Mouse (Mus musculus) CH12.LX (cell line): ENCODE results near the gene Gm15737. TPM values are rescaled to one million over a fixed set of nuclear protein-coding genes. Genes with fewer than 3 reads are reported as not detected.

Experiments
- DNase-seq: peaks from one replicate; pipeline ENCODE4 v3.0.0-alpha.2; 2013; ENCODE audit errors: extremely low read depth
- H3K27ac ChIP-seq: 2 replicates; pipeline ENCODE4 v1.5.1; 2012; ENCODE audit warnings: low read depth, mild to moderate bottlenecking, control low read depth, moderate library complexity; ENCODE audit not compliant: insufficient read depth
- H3K27me3 ChIP-seq: replicated peaks from 2 replicates; pipeline ENCODE3; 2012; ENCODE audit warnings: inconsistent platforms
- H3K36me3 ChIP-seq, 2 experiments: replicated peaks in 1 of 2; 2 replicates each; pipeline versions ENCODE3 to v1.6.1; 2012; ENCODE audit warnings: inconsistent platforms in 1 of 2, low read length in 1 of 2, mild to moderate bottlenecking in 1 of 2, mixed read lengths in 1 of 2, moderate library complexity in 1 of 2; ENCODE audit not compliant: control insufficient read depth in 1 of 2, insufficient read depth in 1 of 2
- H3K4me1 ChIP-seq, 2 experiments: 2 replicates each; pipeline ENCODE4 v1.6.1; 2012; ENCODE audit warnings: inconsistent platforms in 1 of 2, moderate library complexity in 1 of 2; ENCODE audit not compliant: insufficient read depth in 2 of 2, control insufficient read depth in 1 of 2
- H3K4me2 ChIP-seq: 2 replicates; pipeline ENCODE4 v1.6.1; 2012; ENCODE audit warnings: low read depth, mild to moderate bottlenecking, control low read depth; ENCODE audit not compliant: poor library complexity, insufficient read depth, severe bottlenecking
- H3K4me3 ChIP-seq, 3 experiments: fragments of 150-350 bp in 1 of 3; sonication (generic) in 1 of 3; replicated peaks in 1 of 3; 2 replicates each; pipeline versions ENCODE3 to v1.5.1; 2011 to 2012; ENCODE audit warnings: low read depth in 2 of 3, low read length in 2 of 3, mild to moderate bottlenecking in 2 of 3, moderate library complexity in 2 of 3, control low read depth in 1 of 3, improper control_type of control experiment in 1 of 3, inconsistent platforms in 1 of 3, mixed read lengths in 1 of 3; ENCODE audit not compliant: poor library complexity in 1 of 3
- H3K79me2 ChIP-seq: replicated peaks from 2 replicates; pipeline ENCODE4 v1.6.1; 2012; ENCODE audit warnings: mild to moderate bottlenecking, moderate library complexity; ENCODE audit not compliant: control insufficient read depth, poor library complexity, insufficient read depth, severe bottlenecking; ENCODE audit errors: extremely low read depth
- H3K9ac ChIP-seq: 2 replicates; pipeline ENCODE4 v1.6.1; 2012; ENCODE audit warnings: low read depth, mild to moderate bottlenecking, control low read depth, moderate library complexity; ENCODE audit not compliant: insufficient read depth
- H3K9me3 ChIP-seq: replicated peaks from 2 replicates; pipeline ENCODE3; 2012; ENCODE audit warnings: low read length, inconsistent platforms, mixed read lengths
- BHLHE40 ChIP-seq: IDR thresholded peaks from 2 replicates; pipeline ENCODE4 v1.6.1; 2011; ENCODE audit warnings: mild to moderate bottlenecking, low read depth, low read length, improper control_type of control experiment
- ETS1 ChIP-seq: conservative IDR thresholded peaks from 2 replicates; pipeline ENCODE4 v1.6.1; 2012; ENCODE audit warnings: low read depth, mild to moderate bottlenecking, inconsistent platforms, low read length, improper control_type of control experiment, moderate library complexity
- GABPA ChIP-seq: IDR thresholded peaks from 2 replicates; pipeline ENCODE4 v1.6.1; 2012; ENCODE audit warnings: low read depth, low read length, improper control_type of control experiment, inconsistent platforms; ENCODE audit not compliant: insufficient replicate concordance
- IRF4 ChIP-seq: IDR thresholded peaks from 2 replicates; pipeline ENCODE4 v1.6.1; 2014; ENCODE audit warnings: low read depth, mild to moderate bottlenecking, inconsistent platforms, low read length, improper control_type of control experiment
- KAT2A ChIP-seq: IDR thresholded peaks from 2 replicates; pipeline ENCODE4 v1.6.1; 2012; ENCODE audit warnings: low read length, improper control_type of control experiment, inconsistent platforms; ENCODE audit not compliant: insufficient replicate concordance
- MAFK ChIP-seq: IDR thresholded peaks from 2 replicates; pipeline ENCODE4 v1.6.1; 2011; ENCODE audit warnings: low read length, improper control_type of control experiment; ENCODE audit not compliant: insufficient replicate concordance
- MAZ ChIP-seq: IDR thresholded peaks from 2 replicates; pipeline ENCODE4 v1.6.1; 2012; ENCODE audit warnings: low read depth, mild to moderate bottlenecking, inconsistent platforms, low read length, improper control_type of control experiment, moderate library complexity
- MEF2A ChIP-seq: IDR thresholded peaks from 2 replicates; pipeline ENCODE4 v1.6.1; 2014; ENCODE audit warnings: low read depth, mild to moderate bottlenecking, inconsistent platforms, low read length, improper control_type of control experiment, borderline replicate concordance
- MYC ChIP-seq: IDR thresholded peaks from 2 replicates; pipeline ENCODE4 v1.6.1; 2011; ENCODE audit warnings: low read depth, mild to moderate bottlenecking, improper control_type of control experiment, low read length
- NELFE ChIP-seq: IDR thresholded peaks from 2 replicates; pipeline ENCODE4 v1.6.1; 2011; ENCODE audit warnings: low read depth, low read length, improper control_type of control experiment
- PAX5 ChIP-seq: IDR thresholded peaks from 2 replicates; pipeline ENCODE4 v1.6.1; 2012; ENCODE audit warnings: low read length, inconsistent platforms, mixed read lengths
- RCOR1 ChIP-seq: conservative IDR thresholded peaks from 2 replicates; pipeline ENCODE4 v1.6.1; 2012; ENCODE audit warnings: low read depth, mild to moderate bottlenecking, inconsistent platforms, low read length, improper control_type of control experiment
- TCF12 ChIP-seq: IDR thresholded peaks from 2 replicates; pipeline ENCODE4 v1.6.1; 2014; ENCODE audit warnings: low read depth, mild to moderate bottlenecking, inconsistent platforms, low read length, improper control_type of control experiment
- USF2 ChIP-seq: conservative IDR thresholded peaks from 2 replicates; pipeline ENCODE4 v1.6.1; 2011; ENCODE audit warnings: low read depth, low read length, improper control_type of control experiment
- ZMIZ1 ChIP-seq: IDR thresholded peaks from 2 replicates; pipeline ENCODE4 v1.6.1; 2012; ENCODE audit warnings: low read depth, mild to moderate bottlenecking, inconsistent platforms, low read length, improper control_type of control experiment
- ZNF384 ChIP-seq: IDR thresholded peaks from 2 replicates; pipeline ENCODE4 v1.6.1; 2012; ENCODE audit warnings: low read depth, low read length, improper control_type of control experiment, inconsistent platforms
- dilution Hi-C: fragments of 300-500 bp; cut with MboI; formaldehyde crosslinking; loops from 2 replicates; pipeline ENCODE4 v1.14.3; 2020; ENCODE audit warnings: low sequenced_read_pairs; ENCODE audit not compliant: extremely low pct_unique_long_range_greater_than_20kb, extremely low pct_ligation_motif_present
- in situ Hi-C: fragments of 300-500 bp; cut with MboI; formaldehyde crosslinking; loops from 3 replicates; pipeline ENCODE4 v1.14.3; 2019; ENCODE audit warnings: low sequenced_read_pairs, low pct_ligation_motif_present, low pct_unique_long_range_greater_than_20kb, mixed read lengths
- polyA plus RNA-seq: library from polyadenylated mRNA; unstranded; fragments of >175 nt; gene quantifications from 2 replicates; pipeline ENCODE4 v1.2.1, GENCODE M21; 2012; ENCODE audit warnings: low read depth; ENCODE audit not compliant: insufficient read length
- total RNA-seq, 2 experiments: library from RNA; depleted of rRNA; stranded (reverse); fragments of 300-350 nt in 1 of 2; fragments of >200 nt in 1 of 2; gene quantifications; 2 replicates each; pipeline ENCODE4 v1.2.3; 2012 to 2014

The Gm15737 gene
- total and polyA plus RNA-seq, 3 experiments = not detected

- Histone ChIP-seq H3K4me2 (no peak overlapping the region), H3K4me1 (no peaks in the 10 kb centered on the region), H3K27me3 (no peaks in the 10 kb centered on the region), H3K27ac (no peak overlapping the region)
- dilution Hi-C loops (no loop called here), in situ Hi-C loops (no loop called here)
- no peak for TF ChIP-seq MEF2A
- no peak for TF ChIP-seq ZNF384
- no peak for TF ChIP-seq GABPA
- no peak for TF ChIP-seq IRF4
- TF ChIP-seq TCF12 = no peak
- no peak for TF ChIP-seq USF2
- no peak for TF ChIP-seq ZMIZ1
- TF ChIP-seq KAT2A = no peak
- no peak for TF ChIP-seq MAZ
- TF ChIP-seq BHLHE40 = no peak
- no peak for TF ChIP-seq MAFK
- TF ChIP-seq RCOR1 = no peak
- TF ChIP-seq MYC = no peak
- TF ChIP-seq, all 38 proteins: peak for 0
- H3K4me3 ChIP-seq = no peak overlapping the region
- no peak for DNase-seq
- H3K36me3 ChIP-seq = no peaks in the 10 kb centered on the region
- no peak overlapping the region for H3K9ac ChIP-seq
- H3K79me2 ChIP-seq = no peaks in the 10 kb centered on the region
- peaks cover 68% of the 10 kb centered on the region for H3K9me3 ChIP-seq
Observed at GRCm38 (mm10) chr6:92921843-92922242, 52.7 kb downstream of the Gm15737 start.

DNA sequence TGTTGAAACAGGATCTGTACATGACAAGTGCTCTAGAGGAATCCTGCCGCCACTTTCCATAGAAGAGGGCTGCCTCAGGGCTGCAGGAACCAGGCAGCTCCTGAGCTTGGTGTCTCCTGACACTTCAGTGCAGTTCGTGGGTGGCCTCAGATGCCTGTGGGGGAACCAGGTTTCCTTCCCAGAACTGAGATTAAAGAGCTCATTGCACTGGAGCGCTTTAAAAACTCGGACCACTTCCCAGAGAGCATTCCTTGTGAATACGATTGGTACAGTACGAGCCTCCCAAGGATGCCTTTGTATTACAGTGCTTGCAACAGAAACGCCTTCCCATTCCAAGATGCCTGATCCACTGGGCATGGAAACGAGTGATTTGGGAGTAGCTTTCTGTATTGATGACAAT lies 55.4 kb downstream of the Gm15737 start:
- H3K4me1 ChIP-seq = no peaks in the 10 kb centered on the region
- no peak overlapping the region for H3K27ac ChIP-seq
- no peaks in the 10 kb centered on the region for H3K79me2 ChIP-seq
- H3K9ac ChIP-seq = no peak overlapping the region
- no peaks in the 10 kb centered on the region for H3K36me3 ChIP-seq
- in situ Hi-C loops (no loop called here), dilution Hi-C loops (no loop called here)
- H3K4me2 ChIP-seq = no peak overlapping the region
- H3K4me3 ChIP-seq = no peak overlapping the region
- DNase-seq = no peak
- peaks cover 74% of the 10 kb centered on the region for H3K9me3 ChIP-seq
- no peak for TF ChIP-seq ETS1
- no peak for TF ChIP-seq NELFE
- TF ChIP-seq USF2 = no peak
- TF ChIP-seq PAX5 = no peak
- H3K27me3 ChIP-seq = no peaks in the 10 kb centered on the region
